Mouse (Mus musculus) cortical plate, adult 2 months (tissue): ENCODE measurements at regions not wholly inside any gene's neighbourhood (a gene's known extent, or its start where the extent isn't known, plus 50 kb on each side); places are given as distances from the start of the nearest gene placed in this dataset.

ENCODE experiments used
- CTCF ChIP-seq: fragments of 200-500 bp; IDR thresholded peaks from 2 replicates; pipeline ENCODE4 v1.5.1; 2011; ENCODE audit warnings: mild to moderate bottlenecking, control low read depth, low read length; ENCODE audit not compliant: insufficient read depth; ENCODE audit errors: extremely low read depth
- POLR2A ChIP-seq: fragments of 200-500 bp; IDR thresholded peaks from 2 replicates; pipeline ENCODE4 v1.6.1; 2011; ENCODE audit warnings: mild to moderate bottlenecking, low read length, control low read depth; ENCODE audit not compliant: insufficient read depth; ENCODE audit errors: extremely low read depth

- TF ChIP-seq POLR2A = no peak
- no peak for TF ChIP-seq CTCF
Observed at GRCm38 (mm10) chr14:13011099-13011498, 188.2 kb upstream of the Cadps start.
